In genomic region chr3:40846473-40846956, GRCm38 (mm10) we compare ENCODE assay signal across 8 mouse cellular contexts. TPM values are rescaled to one million over a fixed set of nuclear protein-coding genes. Genes with fewer than 3 reads are reported as not detected.
DNase-seq lines count a peak whose midpoint lies in the region; ATAC-seq and TF ChIP-seq lines count a peak whose summit lies in the region.
"Not testable (repeated sequence)": the region's sequence is repeated elsewhere in the genome, so short reads cannot be mapped to it uniquely, and the experiment has no call there.

TSS of gene Mfsd8 (minus strand) at chr3:40846886.

- 0 out of 2 replicates have a peak, but pooled peaks have one; percentile 25 for TF ChIP-seq POLR2A in lung, adult 2 months (IDR thresholded peaks at IDR 0.05; ENCODE audit: borderline replicate concordance, extremely low read depth, low read depth, low read length)

- intact Hi-C loops in heart, postnatal 25 days (cut with DNase I) = not testable (repeated sequence)

- peak; percentile 89 for DNase-seq in ES-E14 (ENCODE audit: low read depth, low spot score)
- peak; percentile 100 for DNase-seq in cerebellum, adult 11-12 months
- peak; percentile 96 for DNase-seq in heart, postnatal 25 days (ENCODE audit: low spot score)
- DNase-seq in layer of hippocampus, adult 18-20 months (ENCODE audit: low spot score in 2 of 2) = peak; percentile 94 to 96
- peak; percentile 88 for DNase-seq in lung, adult 2 months
- DNase-seq in thymus, adult 18-20 months = peak; percentile 96 to 98

- not testable (repeated sequence) for H3K27me3 ChIP-seq in forebrain, embryonic 15.5 days

- H3K9ac ChIP-seq in ES-E14 (ENCODE audit: insufficient read depth, low read depth, low read length, poor library complexity, severe bottlenecking) = peak within 1 kb of the TSS; percentile 81
- peak within 1 kb of the TSS; percentile 61 for H3K9ac ChIP-seq in forebrain, embryonic 15.5 days (replicated peaks)

- H3K27ac ChIP-seq in ES-E14 (ENCODE audit: insufficient read depth, low read depth, low read length, poor library complexity, severe bottlenecking) = not testable (repeated sequence)
- peak within 1 kb of the TSS; percentile 84 for H3K27ac ChIP-seq in forebrain, embryonic 15.5 days (replicated peaks)

- peak within 1 kb of the TSS; percentile 64 to 77 for H3K4me3 ChIP-seq in ES-E14 (ENCODE audit: insufficient read depth in 1 of 2, low read depth in 1 of 2, low read length in 2 of 2, poor library complexity in 1 of 2, severe bottlenecking in 1 of 2)
- peak within 1 kb of the TSS; percentile 54 for H3K4me3 ChIP-seq in forebrain, embryonic 15.5 days
- H3K4me3 ChIP-seq in lung, adult 2 months (replicated peaks; ENCODE audit: extremely low read depth, low read depth, low read length) = peak within 1 kb of the TSS; percentile 62

- peak within 1 kb of the TSS; percentile 64 for H3K4me2 ChIP-seq in forebrain, embryonic 15.5 days (replicated peaks)

- WGBS in forebrain, embryonic 15.5 days = under 1% methylated on average over 39 of the region's 39 CpGs
- WGBS in lung, adult 2 months = under 1% methylated on average over 39 of the region's 39 CpGs

- not testable (repeated sequence) for H3K36me3 ChIP-seq in ES-E14 (ENCODE audit: control insufficient read depth, insufficient read depth, low read length, poor library complexity, severe bottlenecking); forebrain, embryonic 15.5 days

- in situ Hi-C loops in ES-E14 (cut with MboI; ENCODE audit: low sequenced_read_pairs in 2 of 2, unreplicated experiment in 2 of 2) = not testable (repeated sequence)

- TF ChIP-seq CTCF in lung, adult 2 months (IDR thresholded peaks at IDR 0.05; ENCODE audit: insufficient read depth, low read length) = not testable (repeated sequence)

- peak; percentile 99 for ATAC-seq in forebrain, embryonic 15.5 days (replicated peaks)
- peak; percentile 97 for ATAC-seq in neutrophil, adult 5-6 weeks (ENCODE audit: extremely low read depth, insufficient number of reproducible peaks, low FRiP score, poor library complexity, severe bottlenecking)

- H3K4me1 ChIP-seq in ES-E14 (ENCODE audit: control insufficient read depth in 2 of 2, insufficient read depth in 2 of 2, low read length in 2 of 2, poor library complexity in 1 of 2); forebrain, embryonic 15.5 days; lung, adult 2 months (ENCODE audit: control insufficient read depth, insufficient read depth, low read length): not testable (repeated sequence)

- H3K9me3 ChIP-seq in ES-E14 (ENCODE audit: control insufficient read depth, insufficient read depth, low read depth, low read length); forebrain, embryonic 15.5 days: not testable (repeated sequence)

TF ChIP-seq in ES-E14, 5 proteins besides CTCF, POLR2A, EP300 and RAD21:
- TF ChIP-seq HCFC1 (IDR thresholded peaks at IDR 0.05; ENCODE audit: borderline replicate concordance, insufficient read depth, low read length) (peak; percentile 31; the same call in 1 of the 2 replicates), CHD2 (IDR thresholded peaks at IDR 0.05; ENCODE audit: low read depth, low read length) (peak; percentile 97)

RNA-seq across cellular contexts. Expression of gene Mfsd8, which starts in this region (rescaled TPM):
- total RNA-seq in ES-E14 (2012; rRNA removed) = 7.7 and 8.8 TPM in 2 replicates
- 26.0 and 26.5 TPM in 2 replicates for polyA plus RNA-seq in forebrain, embryonic 15.5 days (2015; fragmentation: Nextera tagmentation; extraction: Ambion mirVana)
- 10 to 100 TPM; 13.5 to 16.0 TPM for total RNA-seq in heart, postnatal 25 days (2021)
- total RNA-seq in layer of hippocampus, adult 18-20 months (2021) = 10 to 100 TPM; 16.9 to 20.1 TPM
- 2.8 and 4.4 TPM in 2 replicates for polyA plus RNA-seq in lung, adult 2 months (2012; rRNA removed)
- 7.9 and 9.1 TPM in 2 replicates for total RNA-seq in neutrophil, adult 5-6 weeks (2017)
